Mouse (Mus musculus) olfactory bulb, adult 2 months (tissue): Measurements from ENCODE around the gene Ech1.

Experiments used
- CTCF ChIP-seq: fragments of 200-500 bp; IDR thresholded peaks from 2 replicates; pipeline ENCODE4 v1.5.1; 2012; ENCODE audit warnings: low read depth, mild to moderate bottlenecking, low read length, moderate library complexity; ENCODE audit not compliant: insufficient read depth
- POLR2A ChIP-seq: fragments of 200-500 bp; IDR thresholded peaks from 2 replicates; pipeline ENCODE4 v1.6.1; 2012; ENCODE audit warnings: mild to moderate bottlenecking, low read depth, low read length, moderate library complexity; ENCODE audit not compliant: insufficient read depth

DNA sequence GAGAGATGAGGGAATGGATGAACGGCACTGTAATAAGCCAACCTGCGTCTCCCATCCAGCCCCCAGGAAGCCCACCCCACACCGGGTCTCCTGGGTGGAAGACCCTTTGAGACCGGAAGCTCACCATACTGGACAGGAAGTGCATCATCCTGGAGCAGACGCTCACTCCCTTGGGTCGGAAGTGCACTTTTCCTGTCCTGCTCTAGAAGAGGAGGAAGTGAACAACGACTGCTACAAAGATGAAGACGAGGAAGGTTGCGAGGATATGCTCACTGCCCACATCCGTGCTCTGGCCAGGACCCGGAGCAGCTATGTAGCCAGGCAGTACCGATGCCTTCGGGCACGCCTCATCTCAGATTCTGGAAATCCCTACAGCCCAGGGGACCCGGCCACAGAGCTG is 29.2 kb upstream of the Ech1 start:
- TF ChIP-seq CTCF: no peak
- no peak for TF ChIP-seq POLR2A
